Mouse (Mus musculus): ENCODE data around the gene Eme2.

Eme2 gene

DNA sequence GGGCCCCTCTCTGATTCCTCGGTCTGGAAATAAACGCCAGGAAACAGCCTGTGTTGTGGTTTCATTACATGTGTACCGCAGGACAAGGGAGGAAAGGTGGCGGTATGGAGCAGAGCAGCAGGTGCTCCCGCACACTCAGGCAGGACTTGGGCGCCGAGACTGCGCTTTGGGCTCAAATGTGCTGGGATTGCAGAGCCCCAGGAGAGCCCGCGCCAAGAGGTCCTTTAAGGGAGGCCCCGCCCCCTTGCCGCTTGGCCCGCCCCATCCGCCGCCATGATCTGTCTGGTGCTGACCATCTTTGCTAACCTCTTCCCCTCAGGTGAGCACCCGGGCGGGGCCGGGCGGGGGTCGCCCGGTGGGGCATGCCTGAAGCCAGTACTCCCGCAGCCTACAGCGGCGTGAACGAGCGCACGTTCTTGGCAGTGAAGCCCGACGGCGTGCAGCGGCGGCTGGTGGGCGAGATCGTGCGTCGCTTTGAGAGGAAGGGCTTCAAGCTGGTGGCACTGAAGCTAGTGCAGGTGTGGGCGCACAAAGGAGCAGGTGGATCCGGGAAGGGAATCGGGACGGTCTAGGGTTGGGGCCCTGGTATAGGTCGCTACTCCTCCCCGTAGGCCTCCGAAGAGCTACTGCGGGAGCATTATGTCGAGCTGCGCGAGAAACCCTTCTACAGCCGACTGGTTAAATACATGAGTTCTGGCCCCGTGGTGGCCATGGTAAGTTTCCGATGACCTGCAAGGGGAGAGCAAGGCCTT lies 1.5 kb upstream of the Eme2 start, which contains the start of gene Nme3:
Nme3 (plus strand) TSS at position 260 of the 752 bp plus-strand sequence.
- peak; percentile 91 for DNase-seq

DNA sequence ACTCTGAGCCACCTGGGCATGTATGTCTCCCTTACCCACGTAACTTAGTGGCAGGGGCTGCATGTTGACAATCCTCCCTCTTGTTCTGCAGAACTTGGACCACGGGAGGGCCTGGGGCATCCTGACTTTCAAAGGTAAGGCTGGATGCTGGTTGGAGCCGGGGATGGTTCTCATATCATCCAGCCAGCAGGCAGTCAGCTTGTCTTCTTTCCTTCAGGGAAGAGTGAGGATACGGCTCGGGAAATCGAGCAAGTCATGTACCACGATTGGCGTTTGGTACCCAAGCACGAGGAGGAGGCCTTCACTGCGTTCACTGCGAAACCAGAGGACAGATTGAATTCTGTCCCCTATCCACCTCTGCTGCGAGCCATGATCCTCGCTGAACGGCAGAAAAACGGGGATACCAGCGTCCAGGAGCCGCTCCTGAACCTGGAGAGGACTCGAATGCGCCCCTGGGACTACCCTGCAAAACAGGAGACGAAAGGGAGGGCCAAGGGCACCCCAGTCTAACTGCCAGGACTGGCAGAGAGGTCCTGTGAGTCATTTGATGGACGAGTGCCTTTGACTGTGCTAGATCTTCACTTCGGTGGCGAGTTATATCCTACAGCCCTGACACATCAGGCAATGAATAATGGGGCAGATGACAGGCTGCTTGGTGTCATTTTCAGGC lies 819 bp upstream of the Eme2 start:
- DNase-seq: peak; percentile 30

- DNase-seq: no peak
Observed at GRCm38 (mm10) chr17:24894061-24894994, 559 bp downstream of the Eme2 start.

DNA sequence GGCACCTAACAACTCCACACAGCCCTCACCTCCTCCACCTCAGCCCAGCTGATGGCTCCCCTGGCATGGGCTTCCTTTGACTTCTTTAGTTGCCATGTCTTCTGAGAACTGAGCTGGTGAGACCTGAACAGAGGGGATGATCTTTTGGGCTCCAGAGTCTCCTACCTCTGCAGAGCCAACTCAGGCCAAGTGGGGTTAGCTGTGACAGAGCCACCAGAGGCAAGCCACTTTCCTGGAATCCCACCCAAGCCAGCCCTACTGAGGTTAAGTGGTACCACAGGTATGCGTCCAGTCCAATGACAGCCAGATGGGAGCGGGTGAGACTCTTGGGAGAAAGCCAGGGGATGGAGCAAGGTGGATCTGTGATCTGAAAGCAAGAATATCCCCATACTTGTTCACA lies 1.6 kb downstream of the Eme2 start:
- peak; percentile 10 for DNase-seq

DNA sequence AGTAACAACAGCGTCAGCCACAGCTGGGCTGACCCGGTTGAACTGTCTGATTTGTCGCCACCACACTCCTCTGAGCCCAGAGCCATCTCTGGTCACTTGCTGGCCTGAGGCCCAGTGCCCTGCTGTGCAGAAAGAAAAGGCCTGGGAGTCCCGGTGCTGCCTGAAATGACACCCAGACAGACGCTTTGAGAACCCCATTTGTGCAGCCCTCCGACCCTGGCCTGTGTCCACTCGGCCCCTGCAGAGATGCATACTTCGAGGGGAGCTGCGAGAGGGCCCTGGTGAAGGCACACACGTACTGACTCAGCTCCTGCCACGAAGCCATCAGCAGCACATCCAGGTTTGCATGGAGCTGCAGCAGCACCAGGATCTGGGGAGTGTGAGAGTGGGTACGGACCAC lies 2.1 kb downstream of the Eme2 start:
- DNase-seq: peak; percentile 13

DNA sequence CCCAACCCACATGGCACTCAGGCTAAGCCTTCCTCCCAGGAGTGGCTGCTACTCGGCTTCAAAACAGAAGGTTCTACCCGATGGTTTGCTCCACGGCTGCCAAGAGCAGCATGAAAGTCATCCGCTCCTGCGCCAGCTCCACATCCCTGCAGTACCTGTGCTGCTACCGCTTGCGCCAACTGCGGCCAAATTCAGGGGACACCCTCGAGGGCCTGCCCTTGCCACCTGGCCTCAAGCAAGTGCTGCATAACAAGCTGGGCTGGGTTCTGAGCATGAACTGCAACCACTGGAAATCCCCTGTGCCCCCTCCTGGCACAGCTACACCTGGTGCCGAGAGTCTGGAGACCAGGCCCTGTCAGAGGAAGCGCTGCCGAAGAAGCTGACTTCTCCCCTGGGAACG lies 3.6 kb downstream of the Eme2 start:
- peak; percentile 10 for DNase-seq

DNA sequence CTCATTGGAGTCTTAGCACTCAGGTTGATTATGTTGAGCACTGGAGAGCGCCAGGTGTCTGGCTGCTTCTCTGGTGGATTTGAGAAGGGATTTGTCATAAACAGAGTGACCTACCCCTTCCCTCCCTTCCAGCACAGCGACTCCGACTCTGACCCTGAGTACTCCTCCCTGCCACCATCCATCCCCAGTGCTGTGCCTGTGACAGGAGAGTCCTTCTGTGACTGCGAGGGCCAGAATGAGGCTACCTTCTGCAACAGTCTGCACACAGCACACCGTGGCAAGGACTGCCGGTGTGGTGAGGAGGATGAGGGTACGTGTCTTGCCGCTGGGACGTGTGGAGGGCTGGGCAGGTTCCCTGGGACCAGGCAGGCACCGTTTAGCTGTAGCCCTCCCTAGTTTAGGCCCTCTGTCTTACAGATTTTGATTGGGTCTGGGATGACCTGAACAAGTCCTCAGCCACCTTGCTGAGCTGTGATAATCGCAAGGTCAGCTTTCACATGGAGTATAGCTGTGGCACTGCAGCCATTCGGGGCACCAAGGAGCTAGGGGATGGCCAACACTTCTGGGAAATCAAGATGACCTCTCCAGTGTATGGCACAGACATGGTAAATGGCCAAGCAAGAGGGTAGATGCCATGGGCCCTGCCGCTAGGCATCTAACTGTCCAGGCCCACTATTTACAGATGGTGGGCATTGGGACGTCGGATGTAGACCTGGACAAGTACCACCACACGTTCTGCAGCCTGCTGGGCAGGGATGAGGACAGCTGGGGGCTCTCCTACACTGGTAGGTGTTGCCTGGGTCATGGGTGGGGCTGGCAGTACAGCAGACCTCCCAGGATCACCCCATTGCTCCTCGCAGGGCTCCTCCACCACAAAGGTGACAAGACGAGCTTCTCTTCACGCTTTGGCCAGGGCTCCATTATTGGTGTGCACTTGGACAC lies 4.5 kb downstream of the Eme2 start:
- peak; percentile 15 for DNase-seq

GRCm38 (mm10) chr17:24888862-24889261 lies 6.0 kb downstream of the Eme2 start:
- DNase-seq: no peak

- DNase-seq: no peak
Observed at GRCm38 (mm10) chr17:24887291-24888080, 7.4 kb downstream of the Eme2 start.

GRCm38 (mm10) chr17:24886932-24887271 lies 8.0 kb downstream of the Eme2 start:
- no peak for DNase-seq

DNA sequence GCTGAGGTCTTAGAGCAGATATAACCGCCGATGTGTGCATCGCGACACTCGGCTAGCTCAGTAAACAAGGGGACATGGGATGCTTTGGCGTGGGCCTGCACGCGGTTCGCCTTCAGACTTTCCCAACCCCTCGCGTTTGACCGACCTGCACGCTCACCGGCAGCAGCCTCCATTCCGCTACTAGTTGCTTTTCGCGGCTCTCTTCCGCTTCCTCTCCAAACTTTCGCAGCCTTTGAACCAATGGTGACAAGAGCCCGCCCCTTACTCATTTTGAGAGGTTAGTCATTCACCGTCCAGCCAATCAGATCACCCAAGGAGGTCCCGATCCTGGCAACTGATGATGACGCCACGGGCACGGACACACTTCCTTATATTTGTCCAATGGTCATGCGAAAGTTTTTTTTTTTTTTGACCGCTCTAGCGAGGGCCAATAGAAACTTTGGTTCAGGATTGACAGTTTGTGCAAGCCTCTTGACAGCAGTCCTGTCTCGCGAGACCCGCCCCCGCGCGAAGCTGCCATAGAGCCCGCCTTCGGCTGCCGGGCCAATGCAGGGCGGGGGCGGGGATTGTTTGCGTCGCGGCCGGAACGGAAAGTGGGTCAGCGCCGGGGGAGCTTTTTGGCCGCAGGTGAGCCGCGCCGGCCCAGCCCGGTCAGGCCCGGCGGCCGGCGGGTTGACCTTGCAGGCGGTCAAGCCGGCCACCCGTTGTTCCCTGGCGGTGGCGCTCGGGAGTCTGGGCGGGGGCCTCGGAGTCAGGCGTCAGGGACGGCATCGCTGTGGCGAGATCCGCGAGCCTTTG lies 8.6 kb downstream of the Eme2 start, which contains the start of the genes Nubp2 and Spsb3:
Nubp2 (minus strand) TSS at position 216 of the 798 bp plus-strand sequence.
Spsb3 (plus strand) TSS at position 510 of the 798 bp plus-strand sequence.
- peak; percentile 99 for DNase-seq

DNA sequence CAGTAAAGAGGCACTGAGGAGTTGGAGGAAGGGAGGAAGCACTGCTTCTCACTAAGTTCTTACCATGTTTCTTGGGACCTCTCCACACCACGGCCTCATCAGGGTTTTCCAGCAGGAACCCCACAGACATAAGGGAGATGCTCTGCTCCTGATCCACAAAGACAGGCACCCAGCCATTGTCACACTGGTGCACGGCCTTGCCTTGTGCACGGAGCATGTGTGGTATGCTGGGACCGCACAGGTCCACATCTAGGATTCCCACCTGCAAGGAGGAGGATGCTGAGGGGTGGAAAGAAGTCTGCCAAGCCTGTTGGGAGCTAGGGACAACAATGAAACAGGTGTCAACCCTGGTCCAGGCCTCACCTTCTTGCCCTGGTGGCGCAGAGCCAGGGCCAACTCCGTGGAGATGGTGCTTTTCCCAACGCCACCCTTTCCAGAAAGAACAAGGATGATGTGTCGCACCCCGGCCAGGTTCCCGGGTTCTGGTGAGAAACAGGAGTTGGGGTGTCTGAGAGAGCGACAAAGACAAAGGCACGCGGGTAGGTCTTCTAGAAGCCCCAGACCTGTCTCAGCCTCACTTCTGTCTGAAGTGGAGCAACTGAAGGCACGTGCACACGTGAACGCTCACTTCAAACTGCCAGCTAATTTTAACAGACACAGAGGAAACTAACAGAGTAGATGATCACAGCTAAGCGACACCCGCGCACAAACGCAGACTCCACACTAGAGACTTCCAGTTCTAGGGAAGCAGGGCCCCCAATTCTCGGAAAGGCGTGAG lies 9.3 kb downstream of the Eme2 start:
- no peak for DNase-seq

DNA sequence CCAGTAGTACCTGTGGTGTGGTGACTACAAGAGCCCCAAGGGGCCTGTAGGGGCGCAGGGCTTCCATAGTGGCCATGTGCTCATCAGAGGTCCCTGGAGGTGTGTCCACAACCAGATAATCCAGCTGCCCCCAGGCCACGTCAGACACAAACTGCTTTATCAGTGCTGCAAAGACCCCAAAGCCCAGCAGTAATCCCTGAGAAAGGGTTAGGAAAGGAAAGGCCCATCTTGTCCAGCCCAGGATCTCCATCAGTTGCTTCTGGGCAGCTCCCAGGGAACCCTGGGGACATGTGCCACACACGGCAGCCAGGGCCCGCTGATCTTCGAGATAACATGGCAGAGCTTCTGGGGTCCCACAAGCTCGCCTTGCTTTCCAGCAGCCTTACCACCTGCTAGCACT lies 10.5 kb downstream of the Eme2 start:
- no peak for DNase-seq

- DNase-seq: peak; percentile 66
Observed at GRCm38 (mm10) chr17:24881738-24882440, 13.0 kb downstream of the Eme2 start.

- no peak for DNase-seq
Observed at GRCm38 (mm10) chr17:24878531-24878930, 16.4 kb downstream of the Eme2 start.

- peak; percentile 82 for DNase-seq
Observed at GRCm38 (mm10) chr17:24878117-24878397, 16.8 kb downstream of the Eme2 start.

- DNase-seq: peak; percentile 71
Observed at GRCm38 (mm10) chr17:24877336-24878116, 17.4 kb downstream of the Eme2 start.

GRCm38 (mm10) chr17:24874989-24875388 lies 19.9 kb downstream of the Eme2 start:
- no peak for DNase-seq
